Mouse (Mus musculus): Measurements from ENCODE around the gene Neu1. TPM values are rescaled to one million over a fixed set of nuclear protein-coding genes. Genes with fewer than 3 reads are reported as not detected.
"Not testable (repeated sequence)": the region's sequence is repeated elsewhere in the genome, so short reads cannot be mapped to it uniquely, and the experiment has no call there.

Gene Neu1
- total and polyA plus RNA-seq, 3 experiments: 14.5 to 22.0 (median 14.5) TPM

DNA sequence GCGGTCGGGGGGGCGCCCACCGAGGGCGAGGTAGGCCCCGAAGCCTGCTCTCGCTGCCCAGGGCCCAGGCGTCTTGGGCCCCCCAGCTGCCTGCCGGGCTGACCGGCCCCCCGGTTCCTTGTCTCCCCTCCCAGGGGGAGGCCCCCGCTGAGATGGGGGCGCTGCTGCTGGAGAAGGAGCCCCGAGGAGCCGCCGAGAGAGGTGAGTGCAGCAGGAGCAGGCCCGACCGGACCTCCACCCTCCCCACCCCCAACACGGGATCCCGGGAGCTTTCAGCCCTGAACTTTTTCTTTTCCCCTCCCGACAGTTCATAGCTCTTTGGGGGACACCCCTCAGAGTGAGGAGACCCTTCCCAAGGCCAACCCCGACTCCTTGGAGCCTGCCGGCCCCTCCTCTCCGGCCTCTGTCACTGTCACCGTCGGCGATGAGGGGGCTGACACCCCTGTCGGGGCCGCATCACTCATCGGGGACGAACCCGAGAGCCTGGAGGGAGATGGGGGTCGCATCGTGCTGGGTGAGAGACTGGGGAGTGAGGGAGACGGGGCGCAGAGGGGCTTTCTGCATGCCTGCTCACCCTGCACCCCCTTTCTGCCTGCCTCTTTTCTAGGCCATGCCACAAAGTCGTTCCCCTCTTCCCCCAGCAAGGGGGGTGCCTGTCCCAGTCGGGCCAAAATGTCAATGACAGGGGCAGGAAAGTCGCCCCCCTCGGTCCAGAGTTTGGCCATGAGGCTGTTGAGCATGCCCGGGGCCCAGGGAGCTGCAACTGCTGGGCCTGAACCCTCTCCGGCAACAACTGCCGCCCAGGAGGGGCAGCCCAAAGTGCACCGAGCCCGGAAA, 31.8 kb upstream of the Neu1 start:
- DNase-seq: peak; percentile 64 to 75
- H3K36me3 ChIP-seq (ENCODE audit: control insufficient read depth, insufficient read depth, low read length): no peaks in the 10 kb centered on the region
- H3K27me3 ChIP-seq (ENCODE audit: control insufficient read depth, insufficient read depth, low read length): no peaks in the 10 kb centered on the region
- no peaks in the 10 kb centered on the region for H3K79me2 ChIP-seq (replicated peaks; ENCODE audit: control insufficient read depth, insufficient read depth, low read length)
- 2% methylated on average over 40 of the region's 45 CpGs for WGBS
- H3K27ac ChIP-seq: peak overlapping the region; percentile 99
- peaks cover 3% of the 10 kb centered on the region for H3K4me1 ChIP-seq (ENCODE audit: control insufficient read depth, insufficient read depth, low read length)
- H3K4me3 ChIP-seq: peak overlapping the region; percentile 80
- intact Hi-C loops (cut with DNase I): no loop called here
- H3K9ac ChIP-seq (ENCODE audit: low read depth, low read length): peak overlapping the region; percentile 82
- TF ChIP-seq POLR2A (IDR thresholded peaks at IDR 0.05; ENCODE audit: insufficient read depth, low read depth, low read length): peak; percentile 42; the same call in 1 of the 2 replicates
- TF ChIP-seq CTCF (IDR thresholded peaks at IDR 0.05): no peak
- TF ChIP-seq EP300 (IDR thresholded peaks at IDR 0.05; ENCODE audit: insufficient read depth, low read depth, low read length): no peak

DNA sequence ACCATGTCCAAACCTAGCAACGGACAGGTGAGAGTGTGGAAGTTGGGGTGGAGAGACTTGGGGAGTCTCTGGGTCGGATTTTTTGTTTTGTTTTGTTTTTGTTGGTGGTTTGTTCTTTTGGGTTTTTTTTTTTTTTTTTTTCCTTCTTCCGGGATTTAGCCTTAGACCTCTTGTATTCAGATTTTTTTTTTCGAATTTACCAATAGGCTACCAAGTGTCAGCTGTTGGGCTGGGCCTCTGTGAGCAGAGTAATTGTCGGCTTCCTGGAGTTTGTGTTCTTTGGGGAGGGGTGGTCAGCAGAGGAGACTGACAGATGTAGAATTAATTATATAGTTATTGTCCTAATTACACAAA, 31.2 kb upstream of the Neu1 start:
- peak overlapping the region; percentile 82 for H3K9ac ChIP-seq (ENCODE audit: low read depth, low read length)
- no peaks in the 10 kb centered on the region for H3K27me3 ChIP-seq (ENCODE audit: control insufficient read depth, insufficient read depth, low read length)
- WGBS: 4% methylated on average over 5 of the region's 5 CpGs
- H3K4me1 ChIP-seq (ENCODE audit: control insufficient read depth, insufficient read depth, low read length): peaks cover 3% of the 10 kb centered on the region
- intact Hi-C loops (cut with DNase I): no loop called here
- peak overlapping the region; percentile 99 for H3K27ac ChIP-seq
- H3K36me3 ChIP-seq (ENCODE audit: control insufficient read depth, insufficient read depth, low read length): no peaks in the 10 kb centered on the region
- peak overlapping the region; percentile 80 for H3K4me3 ChIP-seq
- H3K79me2 ChIP-seq (replicated peaks; ENCODE audit: control insufficient read depth, insufficient read depth, low read length): no peaks in the 10 kb centered on the region
- peak in 1 of 2 experiments; percentile 48 for DNase-seq
- TF ChIP-seq EP300 (IDR thresholded peaks at IDR 0.05; ENCODE audit: insufficient read depth, low read depth, low read length): no peak

DNA sequence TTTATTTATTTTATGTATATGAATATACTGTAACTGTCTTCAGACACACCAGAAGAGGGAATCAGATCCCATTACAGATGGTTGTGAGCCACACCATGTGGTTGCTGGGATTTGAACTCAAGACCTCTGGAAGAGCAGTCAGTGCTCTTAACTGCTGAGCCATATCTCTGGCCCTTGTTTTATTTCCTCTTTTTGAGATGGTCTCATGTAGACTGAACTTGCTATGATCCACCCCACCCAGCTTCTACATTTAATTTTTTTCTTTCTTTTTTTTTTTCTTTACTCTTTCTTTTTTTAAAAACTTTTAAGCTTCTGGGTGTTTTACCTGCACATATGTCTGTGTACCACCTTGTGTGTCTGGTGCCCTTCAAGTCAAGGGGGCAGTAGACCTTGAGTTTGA, 30.2 kb upstream of the Neu1 start:
- H3K27me3 ChIP-seq (ENCODE audit: control insufficient read depth, insufficient read depth, low read length); intact Hi-C loops (cut with DNase I); H3K4me1 ChIP-seq (ENCODE audit: control insufficient read depth, insufficient read depth, low read length); H3K9ac ChIP-seq (ENCODE audit: low read depth, low read length); H3K27ac ChIP-seq; DNase-seq; H3K4me3 ChIP-seq; H3K79me2 ChIP-seq (replicated peaks; ENCODE audit: control insufficient read depth, insufficient read depth, low read length); H3K36me3 ChIP-seq (ENCODE audit: control insufficient read depth, insufficient read depth, low read length): not testable (repeated sequence)

DNA sequence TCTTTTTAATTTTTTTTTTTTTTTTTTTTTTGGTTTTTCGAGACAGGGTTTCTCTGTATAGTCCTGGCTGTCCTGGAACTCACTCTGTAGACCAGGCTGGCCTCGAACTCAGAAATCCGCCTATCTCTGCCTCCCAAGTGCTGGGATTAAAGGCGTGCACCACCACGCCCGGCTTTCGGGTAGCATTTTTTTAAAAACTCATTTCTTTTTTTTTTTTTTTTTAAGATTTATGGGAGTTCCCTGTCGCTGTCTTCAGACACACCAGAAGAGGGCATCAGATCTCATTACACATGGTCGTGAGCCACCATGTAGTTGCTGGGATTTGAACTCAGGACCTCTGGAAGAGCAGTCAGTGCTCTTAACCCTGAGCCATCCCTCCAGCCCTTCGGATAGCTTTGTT, 29.1 kb upstream of the Neu1 start:
- H3K4me3 ChIP-seq; H3K79me2 ChIP-seq (replicated peaks; ENCODE audit: control insufficient read depth, insufficient read depth, low read length); H3K9ac ChIP-seq (ENCODE audit: low read depth, low read length); H3K27me3 ChIP-seq (ENCODE audit: control insufficient read depth, insufficient read depth, low read length); H3K27ac ChIP-seq; DNase-seq; H3K4me1 ChIP-seq (ENCODE audit: control insufficient read depth, insufficient read depth, low read length); intact Hi-C loops (cut with DNase I); H3K36me3 ChIP-seq (ENCODE audit: control insufficient read depth, insufficient read depth, low read length): not testable (repeated sequence)
- 91% methylated on average over 9 of the region's 10 CpGs for WGBS

DNA sequence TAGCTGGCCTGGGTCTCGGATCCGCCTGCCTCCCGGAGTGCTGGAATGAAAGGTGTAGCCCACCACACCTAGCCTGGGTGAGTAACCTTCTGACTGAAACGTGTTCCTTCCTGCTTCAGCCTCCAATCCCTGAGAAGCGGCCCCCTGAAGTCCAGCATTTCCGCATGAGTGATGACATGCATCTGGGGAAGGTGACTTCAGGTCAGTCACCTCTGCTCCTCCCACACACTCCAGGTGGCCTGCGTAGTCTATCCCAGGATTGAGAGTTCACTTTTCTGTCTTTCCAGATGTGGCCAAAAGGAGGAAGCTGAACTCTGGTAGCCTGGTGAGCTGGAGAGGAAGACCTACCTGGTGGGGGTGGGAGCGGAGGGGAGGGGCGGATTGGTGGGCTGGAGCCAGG, 28.2 kb upstream of the Neu1 start:
- Histone ChIP-seq H3K9ac (ENCODE audit: low read depth, low read length) (no peak overlapping the region), H3K4me1 (ENCODE audit: control insufficient read depth, insufficient read depth, low read length) (no peaks in the 10 kb centered on the region), H3K27me3 (ENCODE audit: control insufficient read depth, insufficient read depth, low read length) (no peaks in the 10 kb centered on the region), H3K4me3 (no peak overlapping the region), H3K27ac (no peak overlapping the region), H3K36me3 (ENCODE audit: control insufficient read depth, insufficient read depth, low read length) (no peaks in the 10 kb centered on the region), H3K79me2 (replicated peaks; ENCODE audit: control insufficient read depth, insufficient read depth, low read length) (no peaks in the 10 kb centered on the region)
- no peak for DNase-seq
- TF ChIP-seq EP300 (IDR thresholded peaks at IDR 0.05; ENCODE audit: insufficient read depth, low read depth, low read length) (no peak), POLR2A (IDR thresholded peaks at IDR 0.05; ENCODE audit: insufficient read depth, low read depth, low read length) (no peak), CTCF (IDR thresholded peaks at IDR 0.05) (no peak)
- WGBS: 92% methylated on average over 9 of the region's 9 CpGs
- intact Hi-C loops (cut with DNase I): no loop called here

DNA sequence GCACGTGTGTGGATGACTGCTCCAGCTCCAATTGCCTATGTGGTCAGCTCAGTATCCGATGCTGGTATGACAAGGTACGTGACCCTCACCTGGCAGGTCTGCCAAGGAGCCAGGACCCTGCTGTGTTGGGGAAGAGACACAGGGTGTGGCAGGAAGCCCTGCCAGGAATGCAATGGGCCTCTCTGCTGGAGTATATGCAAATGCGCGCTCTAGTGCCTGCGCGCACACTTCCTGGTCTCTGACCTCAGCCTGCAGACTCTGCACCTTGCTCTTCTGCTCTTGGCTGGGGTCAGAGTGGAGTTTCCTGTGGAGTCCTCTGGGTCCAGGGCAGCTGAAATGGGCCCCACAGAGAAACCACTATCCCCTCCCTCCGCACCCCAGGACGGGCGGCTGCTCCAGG, 20.1 kb upstream of the Neu1 start:
- intact Hi-C loops (cut with DNase I): no loop called here
- Histone ChIP-seq H3K27ac (no peak overlapping the region), H3K27me3 (ENCODE audit: control insufficient read depth, insufficient read depth, low read length) (no peaks in the 10 kb centered on the region), H3K36me3 (ENCODE audit: control insufficient read depth, insufficient read depth, low read length) (no peaks in the 10 kb centered on the region), H3K9ac (ENCODE audit: low read depth, low read length) (no peak overlapping the region), H3K4me1 (ENCODE audit: control insufficient read depth, insufficient read depth, low read length) (no peaks in the 10 kb centered on the region), H3K4me3 (no peak overlapping the region), H3K79me2 (replicated peaks; ENCODE audit: control insufficient read depth, insufficient read depth, low read length) (no peaks in the 10 kb centered on the region)
- WGBS: 83% methylated on average over 10 of the region's 10 CpGs
- TF ChIP-seq POLR2A (IDR thresholded peaks at IDR 0.05; ENCODE audit: insufficient read depth, low read depth, low read length) (no peak), EP300 (IDR thresholded peaks at IDR 0.05; ENCODE audit: insufficient read depth, low read depth, low read length) (no peak), CTCF (IDR thresholded peaks at IDR 0.05) (no peak)
- no peak for DNase-seq
